Mouse (Mus musculus) heart, adult 2 months (tissue): ENCODE results near the gene Sept4.
A peak's percentile ranks its signal among the peaks of the same experiment; 100 is the strongest.

ENCODE experiments used
- CTCF ChIP-seq: fragments of 200-600 bp; IDR thresholded peaks from 2 replicates; pipeline ENCODE4 v1.8.1; 2022; ENCODE audit warnings: antibody characterized with exemption, mild to moderate bottlenecking, moderate library complexity
- EP300 ChIP-seq: fragments of 200-500 bp; IDR thresholded peaks from 2 replicates; pipeline ENCODE4 v1.6.1; 2011; ENCODE audit warnings: low read depth, low read length, control low read depth; ENCODE audit not compliant: insufficient read depth

GRCm38 (mm10) chr11:87591526-87592353 lies 23.0 kb downstream of the Sept4 start, which contains the start of gene Mtmr4:
- TF ChIP-seq EP300 (peak; percentile 89), CTCF (peak; percentile 32)
